Mouse (Mus musculus) small intestine, adult 2 months (tissue): ENCODE measurements around the gene Tmem81. TPM values are rescaled to one million over a fixed set of nuclear protein-coding genes. Genes with fewer than 3 reads are reported as not detected.

ENCODE experiments used
- H3K27ac ChIP-seq: fragments of 200-500 bp; 2 replicates; pipeline ENCODE4 v1.5.1; 2012; ENCODE audit warnings: low read depth, low read length, control low read depth, inconsistent platforms; ENCODE audit not compliant: insufficient read depth
- H3K27me3 ChIP-seq: fragments of 200-500 bp; 2 replicates; pipeline ENCODE4 v1.6.1; 2012; ENCODE audit warnings: mild to moderate bottlenecking, moderate library complexity, low read length, inconsistent platforms; ENCODE audit not compliant: control insufficient read depth, insufficient read depth
- H3K36me3 ChIP-seq: fragments of 200-500 bp; 2 replicates; pipeline ENCODE4 v1.6.1; 2012; ENCODE audit warnings: mild to moderate bottlenecking, low read length, control low read depth, inconsistent platforms; ENCODE audit not compliant: control insufficient read depth, insufficient read depth
- H3K4me1 ChIP-seq: fragments of 200-500 bp; 2 replicates; pipeline ENCODE4 v1.6.1; 2012; ENCODE audit warnings: low read length, inconsistent platforms, mixed read lengths; ENCODE audit not compliant: control insufficient read depth, insufficient read depth, insufficient read length
- H3K4me3 ChIP-seq: fragments of 200-500 bp; 2 replicates; pipeline ENCODE4 v1.5.1; 2012; ENCODE audit warnings: low read depth, mild to moderate bottlenecking, control low read depth, inconsistent platforms, low read length, moderate library complexity
- CTCF ChIP-seq: fragments of 200-500 bp; IDR thresholded peaks from 2 replicates; pipeline ENCODE4 v1.5.1; 2012; ENCODE audit warnings: low read depth, mild to moderate bottlenecking, control low read depth, inconsistent platforms, low read length, moderate library complexity, mixed read lengths; ENCODE audit not compliant: insufficient replicate concordance, insufficient read length; ENCODE audit errors: extremely low read depth
- POLR2A ChIP-seq: fragments of 200-500 bp; IDR thresholded peaks from 2 replicates; pipeline ENCODE4 v1.6.1; 2012; ENCODE audit warnings: low read depth, mild to moderate bottlenecking, control low read depth, inconsistent platforms, low read length, moderate library complexity
- WGBS: fragments of 180-500 bp; shearing (Covaris S2); methylation state at CpG from one replicate; pipeline ENCODE4 v1.1.7; 2018; 5-methylcytosine and 5-hydroxymethylcytosine counted together
- polyA plus RNA-seq: library from polyadenylated mRNA; depleted of rRNA; stranded (reverse); fragments of >200 nt; gene quantifications from 2 replicates; pipeline ENCODE4 v1.2.3, GENCODE M21; 2012

Gene Tmem81
- polyA plus RNA-seq, 1 experiment: 1.0 TPM

- H3K4me1 ChIP-seq: no peaks in the 10 kb centered on the region
- H3K27me3 ChIP-seq: no peaks in the 10 kb centered on the region
- peaks cover 74% of the 10 kb centered on the region for H3K36me3 ChIP-seq
- WGBS: 94% methylated on average over 2 of the region's 2 CpGs
- TF ChIP-seq POLR2A: no peak
- TF ChIP-seq CTCF: no peak
- H3K4me3 ChIP-seq: no peak overlapping the region
- no peak overlapping the region for H3K27ac ChIP-seq
Measured at GRCm38 (mm10) chr1:132500535-132500934, 5.5 kb upstream of the Tmem81 start.

DNA sequence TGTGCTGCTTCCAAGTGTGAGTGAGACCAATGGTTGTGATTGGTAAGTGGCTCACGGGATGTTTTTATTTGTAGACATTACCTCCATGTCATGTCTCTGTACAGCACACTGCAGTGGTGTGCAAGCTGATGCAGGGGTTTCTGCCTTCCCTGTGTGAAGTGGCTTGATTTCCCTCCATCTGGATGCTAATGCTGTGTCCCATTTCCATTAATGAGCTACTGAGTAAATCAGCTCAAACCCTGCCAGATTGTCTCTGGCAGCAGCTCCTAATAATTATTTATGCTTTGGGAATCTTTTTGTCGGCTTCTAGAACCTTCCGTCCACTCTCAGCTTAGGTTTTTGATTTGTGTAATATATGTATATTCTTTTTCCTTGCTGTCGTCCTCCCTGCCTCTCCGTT lies 875 bp upstream of the Tmem81 start:
- Histone ChIP-seq H3K4me1 (no peaks in the 10 kb centered on the region), H3K27me3 (no peaks in the 10 kb centered on the region), H3K4me3 (no peak overlapping the region), H3K27ac (no peak overlapping the region), H3K36me3 (peaks cover 63% of the 10 kb centered on the region)
- TF ChIP-seq CTCF (no peak), POLR2A (no peak)
- 88% methylated on average over 5 of the region's 5 CpGs for WGBS

DNA sequence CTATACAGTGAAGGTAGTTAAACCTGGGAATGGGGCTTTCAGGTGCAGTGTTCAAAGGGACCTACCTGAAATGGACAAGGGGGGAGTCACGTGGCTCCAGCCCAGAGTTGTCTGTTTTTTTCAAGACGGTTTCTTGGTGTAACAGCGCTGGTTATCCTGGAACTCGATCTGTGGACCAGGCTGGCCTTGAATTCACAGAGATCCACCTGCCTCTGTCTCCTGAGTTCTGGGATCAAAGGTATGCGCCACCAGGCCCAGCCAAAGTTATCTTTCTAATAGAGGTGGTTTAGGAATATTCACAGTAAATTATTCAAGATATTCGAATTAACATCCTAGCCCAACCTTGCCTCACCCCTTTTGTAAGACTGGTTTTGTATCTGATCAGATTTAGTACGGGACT lies 626 bp downstream of the Tmem81 start:
- 88% methylated on average over 7 of the region's 7 CpGs for WGBS
- Histone ChIP-seq H3K4me3 (no peak overlapping the region), H3K27me3 (no peaks in the 10 kb centered on the region), H3K27ac (no peak overlapping the region), H3K36me3 (peaks cover 52% of the 10 kb centered on the region), H3K4me1 (no peaks in the 10 kb centered on the region)
- TF ChIP-seq CTCF (no peak), POLR2A (no peak)

- Histone ChIP-seq H3K27ac (no peak overlapping the region), H3K36me3 (peaks cover 29% of the 10 kb centered on the region), H3K4me1 (no peaks in the 10 kb centered on the region), H3K27me3 (no peaks in the 10 kb centered on the region), H3K4me3 (no peak overlapping the region)
- WGBS: 69% methylated on average over 5 of the region's 5 CpGs
- TF ChIP-seq CTCF: no peak
- TF ChIP-seq POLR2A: no peak
Measured at GRCm38 (mm10) chr1:132509771-132510170, 3.7 kb downstream of the Tmem81 start.

GRCm38 (mm10) chr1:132511521-132511920 lies 5.5 kb downstream of the Tmem81 start:
- WGBS: 30% methylated on average over 8 of the region's 8 CpGs
- Histone ChIP-seq H3K36me3 (peaks cover 14% of the 10 kb centered on the region), H3K27ac (no peak overlapping the region), H3K4me1 (no peaks in the 10 kb centered on the region), H3K4me3 (no peak overlapping the region), H3K27me3 (no peaks in the 10 kb centered on the region)
- TF ChIP-seq CTCF: no peak
- no peak for TF ChIP-seq POLR2A

GRCm38 (mm10) chr1:132512106-132512505 lies 6.1 kb downstream of the Tmem81 start:
- 76% methylated on average over 8 of the region's 8 CpGs for WGBS
- no peak overlapping the region for H3K4me3 ChIP-seq
- H3K4me1 ChIP-seq: no peaks in the 10 kb centered on the region
- peaks cover 8% of the 10 kb centered on the region for H3K36me3 ChIP-seq
- H3K27me3 ChIP-seq: no peaks in the 10 kb centered on the region
- TF ChIP-seq POLR2A (no peak), CTCF (no peak)
- H3K27ac ChIP-seq: no peak overlapping the region

- WGBS: 83% methylated on average over 12 of the region's 12 CpGs
Measured at GRCm38 (mm10) chr1:132515339-132515738, 9.3 kb downstream of the Tmem81 start.

GRCm38 (mm10) chr1:132516776-132517175 lies 10.7 kb downstream of the Tmem81 start:
- H3K4me3 ChIP-seq: no peak overlapping the region
- no peaks in the 10 kb centered on the region for H3K36me3 ChIP-seq
- no peaks in the 10 kb centered on the region for H3K27me3 ChIP-seq
- no peak overlapping the region for H3K27ac ChIP-seq
- no peaks in the 10 kb centered on the region for H3K4me1 ChIP-seq
- TF ChIP-seq POLR2A: no peak
- TF ChIP-seq CTCF: no peak
- WGBS: 85% methylated on average over 11 of the region's 11 CpGs

More at GRCm38 (mm10) chr1:132515339-132515738, 9.3 kb downstream of the Tmem81 start:
- H3K27ac ChIP-seq: no peak overlapping the region
- no peak overlapping the region for H3K4me3 ChIP-seq
- TF ChIP-seq POLR2A: no peak
- TF ChIP-seq CTCF: no peak
- no peaks in the 10 kb centered on the region for H3K4me1 ChIP-seq
- no peaks in the 10 kb centered on the region for H3K36me3 ChIP-seq
- H3K27me3 ChIP-seq: no peaks in the 10 kb centered on the region
